In genomic region chr4:118085025-118085424, GRCm38 (mm10) we compare ENCODE assay signal across 29 mouse cellular contexts. TPM values are rescaled to one million over a fixed set of nuclear protein-coding genes. Genes with fewer than 3 reads are reported as not detected.
DNase-seq lines count a peak whose midpoint lies in the region; ATAC-seq and TF ChIP-seq lines count a peak whose summit lies in the region.
"Had no signal": no experiment of that assay in that cellular context is flagged by ENCODE, and none has a peak within 500 bp of the region (broad histone marks: within the 10 kb centered on the region; RNA-seq: fewer than 3 reads in every experiment).

No protein-coding gene starts in this region.

- no peaks in the 10 kb centered on the region for H3K36me3 ChIP-seq in forebrain, embryonic 14.5 days (ENCODE audit: control insufficient read depth, insufficient read depth, low read length)
- no peaks in the 10 kb centered on the region for H3K36me3 ChIP-seq in forebrain, embryonic 10.5 days (replicated peaks)
- H3K36me3 ChIP-seq in lung, embryonic 14.5 days (ENCODE audit: insufficient read depth): 0 out of 2 replicates have a peak, but pooled peaks cover 3% of the 10 kb centered on the region
- H3K36me3 ChIP-seq: embryonic facial prominence, embryonic 12.5 days; heart, embryonic 15.5 days had no signal

- H3K4me2 ChIP-seq in forebrain, embryonic 14.5 days (ENCODE audit: low read length): no peak overlapping the region
- no peak overlapping the region for H3K4me2 ChIP-seq in lung, embryonic 14.5 days
- H3K4me2 ChIP-seq: embryonic facial prominence, embryonic 12.5 days; heart, embryonic 11.5 days; heart, embryonic 15.5 days; hindbrain, embryonic 14.5 days had no signal

- H3K4me1 ChIP-seq in forebrain, embryonic 14.5 days (ENCODE audit: control insufficient read depth, insufficient read depth, low read length): no peaks in the 10 kb centered on the region
- H3K4me1 ChIP-seq in forebrain, embryonic 10.5 days: peaks cover 8% of the 10 kb centered on the region
- H3K4me1 ChIP-seq in lung, embryonic 14.5 days (ENCODE audit: insufficient read depth): no peaks in the 10 kb centered on the region

- peak; percentile 19 for DNase-seq in forebrain, embryonic 14.5 days (ENCODE audit: low spot score)
- DNase-seq in forebrain, embryonic 10.5 days (ENCODE audit: extremely low spot score, low spot score): no peak
- no peak for DNase-seq in frontal cortex, postnatal 36 days (ENCODE audit: low spot score in 2 of 2)
- peak; percentile 62 for DNase-seq in lung, embryonic 14.5 days
- DNase-seq in lung, postnatal 10 days: no peak
- DNase-seq in urinary bladder, postnatal 14 days (ENCODE audit: low spot score): peak; percentile 39
- DNase-seq in urinary bladder, adult 18-20 months (ENCODE audit: low spot score in 2 of 2): no peak
- DNase-seq: adrenal gland, postnatal 10 days; adrenal gland, postnatal 36 days; B cell, adult 2 months; cerebellum, adult 18-20 months; cerebellum, adult 9-10 months; cerebellum, postnatal 14 days; gastrocnemius, adult 2 months; gastrocnemius, postnatal 14 days; heart, postnatal 10 days; heart, postnatal 36 days had no signal

- H3K27ac ChIP-seq in forebrain, embryonic 14.5 days (ENCODE audit: low read depth, low read length): no peak overlapping the region
- no peak overlapping the region for H3K27ac ChIP-seq in forebrain, embryonic 10.5 days
- H3K27ac ChIP-seq in lung, embryonic 14.5 days (ENCODE audit: low read depth): peak overlapping the region; percentile 25; the same call in 1 of the 2 replicates
- H3K27ac ChIP-seq: embryonic facial prominence, embryonic 12.5 days; gastrocnemius, adult 2 months; hindbrain, embryonic 14.5 days; hindbrain, postnatal 0 days had no signal

- H3K9me3 ChIP-seq in forebrain, embryonic 14.5 days (replicated peaks; ENCODE audit: control insufficient read depth, low read length): no peaks in the 10 kb centered on the region
- no peaks in the 10 kb centered on the region for H3K9me3 ChIP-seq in forebrain, embryonic 10.5 days
- no peaks in the 10 kb centered on the region for H3K9me3 ChIP-seq in lung, embryonic 14.5 days (ENCODE audit: low read depth, low read length)
- H3K9me3 ChIP-seq: embryonic facial prominence, embryonic 12.5 days; G1E; heart, embryonic 15.5 days had no signal

- WGBS in forebrain, embryonic 14.5 days: 70% methylated on average over 4 of the region's 4 CpGs
- WGBS in forebrain, embryonic 10.5 days: 74% methylated on average over 4 of the region's 4 CpGs
- WGBS in lung, embryonic 14.5 days: 36% methylated on average over 4 of the region's 4 CpGs

- no peaks in the 10 kb centered on the region for H3K27me3 ChIP-seq in forebrain, embryonic 14.5 days (replicated peaks; ENCODE audit: control insufficient read depth, insufficient read depth, low read length)
- H3K27me3 ChIP-seq in forebrain, embryonic 10.5 days (ENCODE audit: poor library complexity, severe bottlenecking): no peaks in the 10 kb centered on the region
- no peaks in the 10 kb centered on the region for H3K27me3 ChIP-seq in lung, embryonic 14.5 days (ENCODE audit: insufficient read depth, low read length)
- H3K27me3 ChIP-seq: CH12.LX; embryonic facial prominence, embryonic 12.5 days; heart, embryonic 15.5 days; Patski had no signal

- TF ChIP-seq CTCF in lung, embryonic 14.5 days (IDR thresholded peaks at IDR 0.05; ENCODE audit: low read depth): no peak

- ATAC-seq in forebrain, embryonic 14.5 days: no peak
- ATAC-seq in frontal cortex, adult (ENCODE audit: low TSS enrichment): peak; percentile 28; the same call in 1 of the 2 replicates
- no peak for ATAC-seq in lung, embryonic 14.5 days (ENCODE audit: insufficient read depth)
- ATAC-seq: hindbrain, postnatal 0 days; inflammation-experienced regulatory T-cells, adult 6 months; intestine, embryonic 16.5 days; Patski had no signal

- H3K9ac ChIP-seq in forebrain, embryonic 14.5 days (ENCODE audit: low read length): no peak overlapping the region
- H3K9ac ChIP-seq in lung, embryonic 14.5 days: no peak overlapping the region
- H3K9ac ChIP-seq: embryonic facial prominence, embryonic 12.5 days; heart, embryonic 15.5 days; hindbrain, embryonic 14.5 days had no signal

- no peak overlapping the region for H3K4me3 ChIP-seq in forebrain, embryonic 14.5 days (ENCODE audit: low read depth, low read length)
- H3K4me3 ChIP-seq in forebrain, embryonic 10.5 days: no peak overlapping the region
- no peak overlapping the region for H3K4me3 ChIP-seq in lung, embryonic 14.5 days (ENCODE audit: low read depth, low read length)
- H3K4me3 ChIP-seq: embryonic facial prominence, embryonic 12.5 days; erythroblast, embryonic 14.5 days; gastrocnemius, adult 2 months; heart, embryonic 15.5 days had no signal

RNA-seq across cellular contexts. Expression of gene St3gal3, which starts 49.7 kb away (rescaled TPM):
- polyA plus RNA-seq in forebrain, embryonic 14.5 days (2014; fragmentation: Nextera tagmentation; extraction: Ambion mirVana): 10.0 and 11.3 TPM in 2 replicates
- 5.8 and 5.9 TPM in 2 replicates for polyA plus RNA-seq in forebrain, embryonic 10.5 days (2016; fragmentation: Nextera tagmentation; extraction: Ambion mirVana)
- 4.2 and 6.3 TPM in 2 replicates for polyA plus RNA-seq in lung, embryonic 14.5 days (2014; fragmentation: Nextera tagmentation; extraction: Ambion mirVana)

Comparison
In these comparisons a context has a peak if more than half of its experiments do, and no peak if none do; other contexts are left out.
1. DNase-seq: peak in forebrain, embryonic 14.5 days (single experiment), lung, embryonic 14.5 days (single experiment) and urinary bladder, postnatal 14 days (single experiment); none in forebrain, embryonic 10.5 days (single experiment), frontal cortex, postnatal 36 days (0 of 2), lung, postnatal 10 days (single experiment) and urinary bladder, adult 18-20 months (0 of 2).